Mouse (Mus musculus) intestine, embryonic 14.5 days (tissue): ENCODE results near the gene Tspan33. TPM values are rescaled to one million over a fixed set of nuclear protein-coding genes. Genes with fewer than 3 reads are reported as not detected.
"Not testable (repeated sequence)": the region's sequence is repeated elsewhere in the genome, so short reads cannot be mapped to it uniquely, and the experiment has no call there.

Source experiments
- ATAC-seq: fragments of 200-750 bp; cut with Nextera tagmentation; replicated peaks from 2 replicates; pipeline ENCODE4 v1.8.0; 2017; ENCODE audit warnings: low read depth, moderate number of reproducible peaks, moderate TSS enrichment, moderate library complexity; ENCODE audit not compliant: low FRiP score, low TSS enrichment
- DNase-seq: peaks from one replicate; pipeline ENCODE4 v3.0.0-alpha.2; 2018; ENCODE audit warnings: low spot score
- H3K27ac ChIP-seq: fragments of 300-500 bp; sonication (generic); 2 replicates; pipeline ENCODE4 v1.5.1; 2014; ENCODE audit warnings: low read depth, mild to moderate bottlenecking, control low read depth
- H3K27me3 ChIP-seq: fragments of 300-500 bp; sonication (generic); replicated peaks from 2 replicates; pipeline ENCODE4 v1.6.1; 2014; ENCODE audit warnings: low read length, control low read depth; ENCODE audit not compliant: control insufficient read depth, insufficient read depth
- H3K36me3 ChIP-seq: fragments of 300-500 bp; sonication (generic); 2 replicates; pipeline ENCODE4 v1.6.1; 2014; ENCODE audit warnings: low read length, control low read depth; ENCODE audit not compliant: control insufficient read depth, insufficient read depth
- H3K4me1 ChIP-seq: fragments of 300-500 bp; sonication (generic); replicated peaks from 2 replicates; pipeline ENCODE4 v1.6.1; 2014; ENCODE audit warnings: low read length, control low read depth, mixed read lengths; ENCODE audit not compliant: control insufficient read depth, insufficient read depth
- H3K4me2 ChIP-seq: fragments of 300-500 bp; sonication (generic); 2 replicates; pipeline ENCODE4 v1.6.1; 2014; ENCODE audit warnings: low read length
- H3K4me3 ChIP-seq: fragments of 300-500 bp; sonication (generic); 2 replicates; pipeline ENCODE4 v1.5.1; 2014; ENCODE audit warnings: low read depth, low read length, control low read depth, mixed read lengths
- H3K9ac ChIP-seq: fragments of 300-500 bp; sonication (generic); 2 replicates; pipeline ENCODE4 v1.6.1; 2014; ENCODE audit warnings: mild to moderate bottlenecking, low read length
- H3K9me3 ChIP-seq: fragments of 300-500 bp; sonication (generic); 2 replicates; pipeline ENCODE4 v1.6.1; 2016; ENCODE audit warnings: low read length, control low read depth; ENCODE audit not compliant: control insufficient read depth
- WGBS: fragments of 180-500 bp; shearing (Covaris S2); extraction: QIAGEN DNeasy Blood & Tissue Kit; methylation state at CpG from one replicate; pipeline ENCODE4 v1.1.7; 2014; 5-methylcytosine and 5-hydroxymethylcytosine counted together
- polyA plus RNA-seq: library from polyadenylated mRNA; unstranded; fragments of >200 nt; fragmentation: Nextera tagmentation; extraction: Ambion mirVana; gene quantifications from 2 replicates; pipeline ENCODE4 v1.2.1, GENCODE M21; 2014

Gene Tspan33
- polyA plus RNA-seq, 1 experiment from 2014 or later, result 3.3 TPM

- no peak overlapping the region for H3K9ac ChIP-seq
- no peak for ATAC-seq
- 7% methylated on average over 3 of the region's 3 CpGs for WGBS
Measured at GRCm38 (mm10) chr6:29671741-29672140, 22.3 kb upstream of the Tspan33 start.

DNA sequence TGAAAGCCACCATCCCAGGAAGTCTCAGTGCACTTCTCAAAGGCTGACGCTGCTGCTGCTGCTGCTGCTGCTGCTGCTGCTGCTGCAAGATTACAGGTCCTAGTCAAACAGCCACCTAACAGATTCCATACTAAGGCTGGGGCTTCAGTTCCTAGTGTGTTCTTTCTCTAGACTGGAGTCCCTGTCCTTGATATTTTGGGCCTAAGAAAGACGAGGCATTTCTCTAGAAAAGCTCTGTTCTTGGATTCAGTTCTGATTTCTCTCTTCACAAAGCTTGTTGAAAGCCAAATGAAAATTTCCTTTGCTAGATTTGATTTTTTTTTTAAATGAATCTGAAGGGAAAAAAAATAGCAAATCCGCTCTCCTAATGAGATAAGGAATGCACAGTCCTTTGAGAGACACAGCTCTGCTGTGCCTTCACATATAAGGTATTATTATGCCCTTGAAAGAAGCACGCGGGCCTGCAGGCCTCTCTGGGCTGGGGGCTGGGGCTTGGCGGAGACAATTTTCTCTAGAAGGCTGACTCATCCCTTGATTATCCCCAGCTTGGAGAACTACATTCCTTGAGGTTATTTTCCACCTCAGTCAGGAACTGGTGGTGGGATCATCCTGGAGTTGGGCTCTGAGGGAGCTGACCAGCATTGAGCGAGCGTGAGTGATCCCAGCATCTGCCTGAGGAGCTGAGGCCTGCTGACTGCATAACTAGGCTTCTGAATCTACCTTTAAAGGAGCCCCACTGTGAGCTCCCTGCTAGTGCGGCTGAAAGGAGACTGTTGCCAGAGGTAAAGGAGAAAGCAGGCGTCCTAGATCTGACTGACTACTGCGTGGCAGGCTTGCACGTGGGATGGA lies 21.2 kb upstream of the Tspan33 start:
- 27% methylated on average over 12 of the region's 12 CpGs for WGBS
- no peak for DNase-seq

More at GRCm38 (mm10) chr6:29671741-29672140, 22.3 kb upstream of the Tspan33 start:
- no peaks in the 10 kb centered on the region for H3K36me3 ChIP-seq
- H3K4me1 ChIP-seq, result peaks cover 4% of the 10 kb centered on the region; the same call in 1 of the 2 replicates
- no peak for DNase-seq
- H3K9me3 ChIP-seq, result no peaks in the 10 kb centered on the region
- no peak overlapping the region for H3K4me3 ChIP-seq
- H3K27me3 ChIP-seq, result no peaks in the 10 kb centered on the region
- no peak overlapping the region for H3K27ac ChIP-seq
- no peak overlapping the region for H3K4me2 ChIP-seq

DNA sequence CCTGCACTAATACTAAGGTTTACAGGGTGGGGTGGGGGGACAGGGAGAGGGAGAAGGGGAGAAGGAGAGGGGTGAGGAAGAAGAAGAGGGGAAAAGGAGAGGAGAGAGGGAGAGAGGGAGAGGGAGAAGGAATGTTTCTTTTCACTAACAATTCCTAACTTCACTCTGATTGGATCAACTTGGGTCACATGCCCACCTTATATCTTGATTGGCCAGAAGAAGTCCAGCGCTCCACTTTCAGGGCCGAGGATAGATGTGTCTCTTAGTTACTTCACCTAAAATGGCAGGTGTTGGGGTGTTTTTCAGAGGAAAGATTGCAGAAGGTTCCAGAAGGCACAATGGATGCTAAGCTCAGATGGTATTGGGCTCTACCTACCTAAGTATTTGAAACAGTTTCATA lies 20.3 kb upstream of the Tspan33 start:
- Histone ChIP-seq H3K4me1 (peaks cover 4% of the 10 kb centered on the region; the same call in 1 of the 2 replicates), H3K4me2 (no peak overlapping the region), H3K9me3 (no peaks in the 10 kb centered on the region), H3K27ac (0 out of 2 replicates have a peak overlapping the region, but pooled peaks have one; percentile 22), H3K9ac (no peak overlapping the region), H3K27me3 (no peaks in the 10 kb centered on the region), H3K4me3 (no peak overlapping the region), H3K36me3 (no peaks in the 10 kb centered on the region)
- WGBS, result 38% methylated on average over 2 of the region's 2 CpGs
- DNase-seq (no peak), ATAC-seq (no peak)

More for the DNA sequence above, 21.2 kb upstream of the Tspan33 start:
- Histone ChIP-seq H3K4me3 (no peak overlapping the region), H3K4me1 (peaks cover 4% of the 10 kb centered on the region; the same call in 1 of the 2 replicates), H3K4me2 (no peak overlapping the region), H3K27me3 (no peaks in the 10 kb centered on the region), H3K36me3 (no peaks in the 10 kb centered on the region), H3K9me3 (no peaks in the 10 kb centered on the region), H3K27ac (0 out of 2 replicates have a peak overlapping the region, but pooled peaks have one; percentile 22), H3K9ac (no peak overlapping the region)
- ATAC-seq, result no peak

GRCm38 (mm10) chr6:29679947-29680550 lies 14.0 kb upstream of the Tspan33 start:
- H3K27me3 ChIP-seq, ATAC-seq, H3K4me2 ChIP-seq, H3K4me3 ChIP-seq, H3K27ac ChIP-seq, H3K9ac ChIP-seq, H3K9me3 ChIP-seq, H3K4me1 ChIP-seq, DNase-seq, H3K36me3 ChIP-seq: not testable (repeated sequence)
- 87% methylated on average over 9 of the region's 10 CpGs for WGBS

DNA sequence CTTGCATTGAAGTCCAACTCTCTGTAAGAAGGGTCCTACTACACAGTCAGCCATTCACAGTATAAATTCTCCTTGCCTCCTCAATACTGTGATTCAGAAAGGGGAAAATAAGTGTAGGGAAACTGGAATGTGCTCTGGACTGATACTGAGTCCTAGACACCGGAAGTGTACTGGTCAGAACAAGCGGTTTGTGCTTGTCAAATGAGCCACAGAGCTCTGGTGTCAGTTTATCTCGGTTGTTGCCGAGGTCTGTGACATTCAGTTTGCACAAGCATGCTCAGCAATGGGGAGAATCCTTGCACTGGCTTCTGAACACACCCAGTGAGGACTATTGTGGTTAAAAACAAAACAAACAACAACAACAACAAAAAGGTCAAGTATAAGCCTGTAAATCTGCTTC lies 12.2 kb upstream of the Tspan33 start:
- Histone ChIP-seq H3K27me3 (no peaks in the 10 kb centered on the region), H3K27ac (no peak overlapping the region), H3K36me3 (no peaks in the 10 kb centered on the region), H3K9me3 (no peaks in the 10 kb centered on the region), H3K4me2 (no peak overlapping the region), H3K9ac (no peak overlapping the region), H3K4me1 (no peaks in the 10 kb centered on the region), H3K4me3 (no peak overlapping the region)
- DNase-seq (no peak), ATAC-seq (no peak)
- 78% methylated on average over 4 of the region's 4 CpGs for WGBS

DNA sequence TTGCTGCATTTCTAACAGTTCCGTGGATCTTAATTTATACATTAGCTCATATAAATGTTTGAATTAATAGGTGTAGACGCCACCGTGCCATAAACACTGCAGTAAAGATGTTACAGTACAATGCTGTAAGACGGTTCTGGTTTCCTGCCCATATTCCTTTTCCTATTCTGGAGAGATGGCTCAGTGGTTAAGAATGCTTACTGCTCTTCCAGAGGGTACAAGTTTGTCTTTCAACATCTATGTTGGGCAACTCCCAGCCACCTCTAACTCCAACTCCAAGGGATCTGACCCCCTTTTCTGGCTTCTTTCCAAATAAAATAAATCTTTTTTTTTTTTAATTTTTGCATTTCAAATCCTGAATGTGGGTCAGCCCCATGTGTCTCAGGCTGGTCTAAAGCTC lies 9.3 kb upstream of the Tspan33 start:
- Histone ChIP-seq H3K4me1 (no peaks in the 10 kb centered on the region), H3K27me3 (no peaks in the 10 kb centered on the region), H3K36me3 (no peaks in the 10 kb centered on the region), H3K27ac (no peak overlapping the region), H3K9me3 (no peaks in the 10 kb centered on the region), H3K4me2 (no peak overlapping the region), H3K9ac (no peak overlapping the region), H3K4me3 (no peak overlapping the region)
- DNase-seq, result no peak
- WGBS, result 82% methylated on average over 4 of the region's 4 CpGs
- ATAC-seq, result no peak

GRCm38 (mm10) chr6:29685952-29686351 lies 8.1 kb upstream of the Tspan33 start:
- Histone ChIP-seq H3K4me1 (no peaks in the 10 kb centered on the region), H3K4me2 (no peak overlapping the region), H3K9me3 (no peaks in the 10 kb centered on the region), H3K27me3 (no peaks in the 10 kb centered on the region), H3K9ac (no peak overlapping the region), H3K27ac (no peak overlapping the region), H3K36me3 (no peaks in the 10 kb centered on the region), H3K4me3 (no peak overlapping the region)
- 77% methylated on average over 4 of the region's 4 CpGs for WGBS
- DNase-seq, result no peak
- no peak for ATAC-seq

DNA sequence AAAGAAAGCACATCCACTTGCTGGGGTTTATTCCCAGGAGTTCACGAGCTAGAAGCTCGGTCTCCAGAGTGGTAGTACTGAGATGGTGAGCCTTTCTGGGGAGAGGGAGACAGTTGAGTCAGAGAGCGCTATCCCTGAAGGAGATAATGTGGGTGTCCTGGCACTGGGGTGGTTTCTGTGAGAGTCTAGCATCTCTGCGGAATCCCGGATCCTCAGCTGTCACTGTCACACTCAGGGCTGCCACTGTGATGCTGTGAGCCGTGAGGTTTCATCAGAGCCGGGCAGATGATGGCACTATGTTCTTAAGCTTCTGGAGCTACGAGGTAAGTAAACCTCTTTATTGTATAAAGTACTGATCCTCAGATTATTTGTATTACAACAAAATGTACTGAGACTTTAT lies 4.6 kb upstream of the Tspan33 start:
- Histone ChIP-seq H3K36me3 (no peaks in the 10 kb centered on the region), H3K4me3 (no peak overlapping the region), H3K9me3 (no peaks in the 10 kb centered on the region), H3K27ac (no peak overlapping the region), H3K4me1 (no peaks in the 10 kb centered on the region; the same call in 1 of the 2 replicates), H3K27me3 (peaks cover 22% of the 10 kb centered on the region), H3K4me2 (no peak overlapping the region), H3K9ac (no peak overlapping the region)
- ATAC-seq (no peak), DNase-seq (no peak)
- WGBS, result 76% methylated on average over 8 of the region's 8 CpGs
